Mouse (Mus musculus) forebrain, postnatal 0 days (tissue): ENCODE measurements around the gene Slc48a1. TPM values are rescaled to one million over a fixed set of nuclear protein-coding genes. Genes with fewer than 3 reads are reported as not detected.
A peak's percentile ranks its signal among the peaks of the same experiment; 100 is the strongest.

Experiments
- ATAC-seq: fragments of 200-750 bp; cut with Nextera tagmentation; 2 replicates; pipeline ENCODE4 v1.8.0; 2017; ENCODE audit warnings: mild to moderate bottlenecking, moderate library complexity
- DNase-seq: peaks from one replicate; pipeline ENCODE4 v3.0.0-alpha.2; 2015
- H3K27ac ChIP-seq: fragments of 300-500 bp; sonication (generic); 2 replicates; pipeline ENCODE4 v1.5.1; 2014; ENCODE audit warnings: low read depth, mild to moderate bottlenecking, antibody characterized with exemption, low read length, moderate library complexity, mixed read lengths
- H3K27me3 ChIP-seq: fragments of 300-500 bp; sonication (generic); 2 replicates; pipeline ENCODE4 v1.6.1; 2014; ENCODE audit warnings: mild to moderate bottlenecking, low read length, mixed read lengths; ENCODE audit not compliant: insufficient read depth
- H3K36me3 ChIP-seq: fragments of 300-500 bp; sonication (generic); 2 replicates; pipeline ENCODE4 v1.6.1; 2014; ENCODE audit warnings: mild to moderate bottlenecking, moderate library complexity; ENCODE audit not compliant: insufficient read depth
- H3K4me1 ChIP-seq: fragments of 300-500 bp; sonication (generic); 2 replicates; pipeline ENCODE4 v1.6.1; 2014; ENCODE audit warnings: antibody characterized with exemption; ENCODE audit not compliant: insufficient read depth
- H3K4me2 ChIP-seq: fragments of 300-500 bp; sonication (generic); 2 replicates; pipeline ENCODE4 v1.6.1; 2014; ENCODE audit warnings: low read depth, mild to moderate bottlenecking, moderate library complexity
- H3K4me3 ChIP-seq: fragments of 300-500 bp; sonication (generic); 2 replicates; pipeline ENCODE4 v1.5.1; 2014; ENCODE audit warnings: low read depth, low read length, mixed read lengths
- H3K9ac ChIP-seq: fragments of 300-500 bp; sonication (generic); 2 replicates; pipeline ENCODE4 v1.6.1; 2014; ENCODE audit warnings: mild to moderate bottlenecking
- H3K9me3 ChIP-seq: fragments of 300-500 bp; sonication (generic); 2 replicates; pipeline ENCODE4 v1.6.1; 2016; ENCODE audit warnings: low read length
- CTCF ChIP-seq: sonication (generic); IDR thresholded peaks from 2 replicates; pipeline ENCODE4 v1.5.1; 2016; ENCODE audit warnings: antibody characterized with exemption, control low read depth, low read depth
- WGBS: fragments of 180-500 bp; shearing (Covaris S2); extraction: QIAGEN DNeasy Blood & Tissue Kit; methylation state at CpG from one replicate; pipeline ENCODE4 v1.1.7; 2014; 5-methylcytosine and 5-hydroxymethylcytosine counted together
- polyA plus RNA-seq: library from polyadenylated mRNA; unstranded; fragments of >200 nt; fragmentation: Nextera tagmentation; extraction: Ambion mirVana; gene quantifications from 2 replicates; pipeline ENCODE4 v1.2.1, GENCODE M21; 2015
- total RNA-seq: library from RNA; depleted of rRNA; stranded (reverse); fragments of >200 nt; gene quantifications from 2 replicates; pipeline ENCODE4 v1.2.3, GENCODE M21; 2014

The Slc48a1 gene
- total and polyA plus RNA-seq, 2 experiments from 2014 or later = 56.4 to 135 TPM

DNA sequence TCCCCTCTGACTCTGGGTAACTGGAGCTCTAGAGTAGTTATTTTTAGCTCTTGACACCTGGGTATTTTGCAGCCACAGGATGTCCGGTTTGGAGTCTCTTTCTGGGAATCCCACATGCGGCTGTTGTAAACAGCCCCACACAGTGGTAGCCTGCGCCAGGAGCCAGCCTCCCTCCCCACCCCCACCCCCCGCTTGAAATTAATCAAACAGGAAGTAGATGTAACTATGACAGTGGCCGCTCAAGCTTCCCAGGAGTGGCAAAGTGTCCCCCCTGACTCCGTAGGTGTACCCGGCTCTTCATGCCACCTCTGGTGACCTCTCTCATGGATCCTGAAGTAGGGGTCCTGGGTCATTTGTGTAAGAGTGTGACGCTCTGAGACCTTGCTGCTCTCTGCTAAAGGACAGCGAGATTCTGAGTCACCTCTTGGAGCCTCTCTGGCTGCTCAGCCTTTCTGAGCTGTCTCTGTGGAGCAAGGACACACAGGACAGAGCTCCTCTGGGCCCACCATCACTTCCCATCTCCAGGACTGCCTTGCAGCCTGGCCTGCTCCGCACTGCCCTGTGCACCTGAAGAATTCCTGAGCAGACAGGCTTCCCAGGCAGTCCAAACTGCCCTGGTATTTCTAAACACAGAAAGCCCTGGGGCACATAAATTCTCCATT is 43.1 kb downstream of the Slc48a1 start:
- H3K27ac ChIP-seq = peak overlapping the region; percentile 4; the same call in 1 of the 2 replicates
- no peaks in the 10 kb centered on the region for H3K9me3 ChIP-seq
- no peak overlapping the region for H3K9ac ChIP-seq
- peaks cover 30% of the 10 kb centered on the region for H3K4me1 ChIP-seq
- H3K27me3 ChIP-seq = no peaks in the 10 kb centered on the region
- no peak for DNase-seq
- H3K4me3 ChIP-seq = no peak overlapping the region
- no peak for TF ChIP-seq CTCF
- WGBS = 69% methylated on average over 10 of the region's 10 CpGs
- no peaks in the 10 kb centered on the region; the same call in 1 of the 2 replicates for H3K36me3 ChIP-seq
- H3K4me2 ChIP-seq = no peak overlapping the region
- no peak for ATAC-seq

DNA sequence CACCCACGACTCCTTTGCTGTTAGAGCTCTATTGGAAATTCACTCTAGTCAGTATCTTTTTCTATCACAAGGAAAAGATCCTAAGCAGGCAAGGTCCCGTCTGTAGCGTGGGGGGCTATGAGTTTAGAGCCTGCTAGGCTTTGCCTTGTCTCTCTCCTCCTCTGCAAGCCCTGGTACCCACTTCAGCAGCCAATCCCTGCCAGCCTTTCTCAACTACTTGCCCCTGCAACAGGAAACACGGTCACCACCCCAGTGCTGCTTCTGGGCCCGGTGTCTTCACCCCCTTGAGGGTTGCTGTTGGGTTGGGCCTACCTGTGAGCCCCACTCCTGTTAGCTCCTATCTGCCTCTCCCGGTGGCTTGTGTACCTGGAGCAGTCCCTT is 43.7 kb downstream of the Slc48a1 start:
- Histone ChIP-seq H3K4me1 (peaks cover 30% of the 10 kb centered on the region), H3K9ac (no peak overlapping the region)
- 85% methylated on average over 6 of the region's 6 CpGs for WGBS

DNA sequence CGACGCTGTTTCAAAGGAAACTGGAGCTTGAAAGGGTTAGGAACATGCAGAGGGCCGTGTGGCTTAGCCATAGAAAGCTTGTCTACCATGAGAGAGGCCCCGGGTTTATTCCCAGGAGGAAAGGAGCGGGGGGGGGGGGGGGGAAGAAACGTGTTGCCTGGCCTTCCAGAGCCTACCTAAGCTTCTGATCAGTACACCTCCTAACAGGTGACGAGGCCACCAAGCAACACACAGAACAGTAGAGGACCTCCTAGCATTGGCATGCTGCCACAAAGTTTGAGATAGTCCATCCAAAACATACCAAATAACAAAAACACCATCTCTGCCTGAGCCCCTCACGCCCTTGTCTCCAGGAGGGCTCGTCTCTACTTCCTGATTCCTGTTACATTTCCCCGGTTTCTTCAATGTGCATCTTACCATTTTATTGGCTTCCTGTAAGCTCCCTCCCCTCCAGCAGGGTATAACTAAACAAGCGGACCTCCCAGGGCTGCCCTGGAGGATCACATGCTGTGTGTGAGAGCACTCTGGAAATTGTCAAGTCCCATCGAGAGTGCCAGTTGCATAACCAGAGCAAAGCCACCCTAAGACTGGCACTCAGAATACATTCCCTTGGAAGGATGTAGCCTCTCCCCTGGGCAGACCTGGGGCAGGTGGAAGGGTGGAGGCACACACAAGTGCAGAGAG is 44.4 kb downstream of the Slc48a1 start:
- no peak overlapping the region for H3K4me3 ChIP-seq
- H3K27ac ChIP-seq = no peak overlapping the region
- DNase-seq (no peak), ATAC-seq (no peak)
- no peak overlapping the region for H3K4me2 ChIP-seq
- no peaks in the 10 kb centered on the region for H3K27me3 ChIP-seq
- TF ChIP-seq CTCF = no peak
- H3K4me1 ChIP-seq = peaks cover 30% of the 10 kb centered on the region
- H3K9ac ChIP-seq = no peak overlapping the region
- WGBS = 48% methylated on average over 12 of the region's 12 CpGs
- no peaks in the 10 kb centered on the region for H3K9me3 ChIP-seq
- H3K36me3 ChIP-seq = no peaks in the 10 kb centered on the region; the same call in 1 of the 2 replicates

More for the DNA sequence above, 43.7 kb downstream of the Slc48a1 start:
- H3K4me2 ChIP-seq = no peak overlapping the region
- no peaks in the 10 kb centered on the region; the same call in 1 of the 2 replicates for H3K36me3 ChIP-seq
- H3K27me3 ChIP-seq = no peaks in the 10 kb centered on the region
- DNase-seq = no peak
- no peak for TF ChIP-seq CTCF
- peak overlapping the region; percentile 4; the same call in 1 of the 2 replicates for H3K27ac ChIP-seq
- H3K9me3 ChIP-seq = no peaks in the 10 kb centered on the region
- no peak for ATAC-seq
- H3K4me3 ChIP-seq = no peak overlapping the region

DNA sequence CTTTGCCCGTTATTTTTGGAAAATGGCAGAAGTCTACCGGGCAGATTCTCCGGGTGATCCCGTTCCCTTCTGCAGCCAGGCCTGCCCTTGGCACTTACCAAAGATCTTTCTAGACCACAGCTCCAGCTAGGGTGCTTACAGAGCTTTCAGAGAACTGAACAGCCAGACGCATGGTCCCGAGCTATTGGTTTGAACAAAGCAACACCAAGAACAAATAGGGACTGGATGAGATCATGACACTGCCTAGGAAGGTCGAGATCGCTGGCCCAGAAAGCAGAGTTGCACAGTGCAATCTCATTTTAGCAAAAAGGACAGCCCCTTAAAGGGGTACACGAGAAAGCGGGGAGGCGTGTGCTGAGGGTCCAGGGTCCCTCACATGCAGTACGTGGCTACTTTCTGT is 45.2 kb downstream of the Slc48a1 start:
- DNase-seq (no peak), ATAC-seq (peak; percentile 12; the same call in 1 of the 2 replicates)
- 50% methylated on average over 12 of the region's 12 CpGs for WGBS
- H3K4me2 ChIP-seq = no peak overlapping the region
- no peak overlapping the region for H3K9ac ChIP-seq
- H3K36me3 ChIP-seq = no peaks in the 10 kb centered on the region; the same call in 1 of the 2 replicates
- peaks cover 35% of the 10 kb centered on the region for H3K4me1 ChIP-seq
- no peak overlapping the region for H3K4me3 ChIP-seq
- no peaks in the 10 kb centered on the region for H3K9me3 ChIP-seq
- no peaks in the 10 kb centered on the region for H3K27me3 ChIP-seq
- TF ChIP-seq CTCF = no peak
- H3K27ac ChIP-seq = 0 out of 2 replicates have a peak overlapping the region, but pooled peaks have one; percentile 10

DNA sequence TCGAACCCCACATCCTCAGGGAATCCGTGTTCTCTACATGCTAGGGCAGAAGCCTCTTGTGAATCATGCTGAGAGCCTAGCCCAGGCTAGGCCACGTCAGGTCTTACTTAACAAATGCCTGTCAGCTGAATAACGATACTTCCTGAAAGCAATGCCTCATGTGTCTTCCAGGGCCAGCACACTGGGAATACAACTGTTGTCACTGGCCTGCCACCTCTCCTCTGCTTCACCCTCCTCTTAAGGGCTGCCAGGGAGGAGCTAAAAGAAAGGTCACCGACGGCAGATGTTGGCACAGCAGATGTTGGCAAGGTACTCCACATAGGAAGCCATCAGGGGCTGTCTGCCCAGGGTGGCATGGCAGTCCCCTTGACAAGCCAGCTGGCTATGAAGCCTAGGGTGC is 45.7 kb downstream of the Slc48a1 start:
- ATAC-seq = no peak
- Histone ChIP-seq H3K9me3 (no peaks in the 10 kb centered on the region), H3K9ac (no peak overlapping the region), H3K4me3 (no peak overlapping the region), H3K27me3 (no peaks in the 10 kb centered on the region), H3K4me2 (no peak overlapping the region), H3K27ac (no peak overlapping the region), H3K36me3 (no peaks in the 10 kb centered on the region; the same call in 1 of the 2 replicates), H3K4me1 (peaks cover 41% of the 10 kb centered on the region)
- no peak for DNase-seq
- WGBS = 77% methylated on average over 6 of the region's 6 CpGs
- TF ChIP-seq CTCF = no peak

DNA sequence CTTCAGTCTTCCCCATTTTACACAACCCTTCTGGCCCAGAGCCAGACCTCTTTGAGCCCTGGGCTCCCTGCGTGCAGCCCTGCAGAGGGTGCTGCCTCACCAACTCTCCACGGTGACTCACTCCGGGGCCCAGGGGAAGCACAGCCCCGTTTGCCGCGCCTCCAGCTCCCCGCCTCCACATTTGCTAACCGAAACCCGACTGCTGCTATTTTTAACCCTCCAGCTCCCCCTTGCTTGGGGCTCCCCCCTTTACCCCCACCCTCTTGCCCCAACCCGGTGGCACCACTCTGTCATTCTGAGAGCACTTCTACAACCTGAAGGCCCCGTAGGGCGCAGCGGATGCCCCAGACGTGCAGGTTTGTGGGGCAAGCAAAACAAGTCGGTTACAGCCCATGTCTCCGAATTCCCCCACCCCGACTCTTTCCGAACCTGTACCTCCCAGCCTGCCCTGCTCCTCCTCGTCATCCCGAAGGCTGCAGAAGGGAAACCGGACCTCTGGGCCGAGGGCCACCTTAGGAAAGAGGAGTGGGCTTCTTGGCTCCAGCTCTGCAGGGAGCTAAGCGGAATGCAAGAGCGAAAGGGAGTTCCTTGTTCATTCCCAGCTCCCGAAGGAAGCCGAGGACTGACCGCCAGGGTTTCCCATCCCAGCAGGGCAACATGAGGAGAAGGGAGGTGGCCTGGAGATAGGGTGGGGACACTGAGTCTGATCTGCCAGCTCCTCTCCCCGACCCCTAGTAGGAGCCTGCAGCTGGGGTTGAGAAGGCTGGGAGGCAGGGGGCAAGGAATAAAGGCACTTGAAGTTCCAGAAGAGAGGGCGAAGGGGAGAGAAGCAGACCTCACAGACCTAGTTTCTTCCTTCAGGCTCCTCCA is 47.0 kb downstream of the Slc48a1 start:
- H3K9ac ChIP-seq = peak overlapping the region; percentile 31; the same call in 1 of the 2 replicates
- peak overlapping the region; percentile 41 for H3K4me2 ChIP-seq
- no peaks in the 10 kb centered on the region; the same call in 1 of the 2 replicates for H3K36me3 ChIP-seq
- H3K27me3 ChIP-seq = no peaks in the 10 kb centered on the region
- peak; percentile 46 for TF ChIP-seq CTCF
- WGBS = 12% methylated on average over 29 of the region's 29 CpGs
- peak; percentile 71 for DNase-seq
- peak overlapping the region; percentile 16 for H3K4me3 ChIP-seq
- no peaks in the 10 kb centered on the region for H3K9me3 ChIP-seq
- peak; percentile 75 for ATAC-seq
- 0 out of 2 replicates have a peak overlapping the region, but pooled peaks have one; percentile 40 for H3K27ac ChIP-seq
- H3K4me1 ChIP-seq = peaks cover 49% of the 10 kb centered on the region
